Comparison of ENCODE assay signal across 8 mouse cellular contexts in genomic region chr15:7132741-7133140, GRCm38 (mm10). TPM values are rescaled to one million over a fixed set of nuclear protein-coding genes. Genes with fewer than 3 reads are reported as not detected.
DNase-seq lines count a peak whose midpoint lies in the region; ATAC-seq and TF ChIP-seq lines count a peak whose summit lies in the region.
"Had no signal": no experiment of that assay in that cellular context is flagged by ENCODE, and none has a peak within 500 bp of the region (broad histone marks: within the 10 kb centered on the region; RNA-seq: fewer than 3 reads in every experiment).

No protein-coding gene starts in this region.

- no peaks in the 10 kb centered on the region for H3K9me3 ChIP-seq in kidney, postnatal 0 days (replicated peaks; ENCODE audit: low read length)
- H3K9me3 ChIP-seq in ES-E14 (ENCODE audit: control insufficient read depth, insufficient read depth, low read depth, low read length) = no peaks in the 10 kb centered on the region

- H3K4me1 ChIP-seq in kidney, postnatal 0 days (replicated peaks; ENCODE audit: insufficient read depth, low read length) = peaks cover 22% of the 10 kb centered on the region
- peaks cover 2 to 12% of the 10 kb centered on the region in 2 experiments; a peak in 3 of 4 replicates for H3K4me1 ChIP-seq in ES-E14 (ENCODE audit: control insufficient read depth in 2 of 2, insufficient read depth in 2 of 2, low read length in 2 of 2, poor library complexity in 1 of 2)

- no peak overlapping the region for H3K4me3 ChIP-seq in kidney, postnatal 0 days (replicated peaks; ENCODE audit: low read depth, low read length)
- H3K4me3 ChIP-seq in ES-E14 (ENCODE audit: insufficient read depth in 1 of 2, low read depth in 1 of 2, low read length in 2 of 2, poor library complexity in 1 of 2, severe bottlenecking in 1 of 2) = 0 out of 4 replicates have a peak overlapping the region, but pooled peaks of 1 of the 2 experiments have one; percentile 2

- H3K27ac ChIP-seq in kidney, postnatal 0 days = no peak overlapping the region
- no peak overlapping the region for H3K27ac ChIP-seq in ES-E14 (ENCODE audit: insufficient read depth, low read depth, low read length, poor library complexity, severe bottlenecking)

- H3K9ac ChIP-seq in kidney, postnatal 0 days (ENCODE audit: low read depth, low read length) = no peak overlapping the region
- H3K9ac ChIP-seq in ES-E14 (ENCODE audit: insufficient read depth, low read depth, low read length, poor library complexity, severe bottlenecking) = peak overlapping the region; percentile 56; the same call in 1 of the 2 replicates

- no peak overlapping the region for H3K4me2 ChIP-seq in kidney, postnatal 0 days (ENCODE audit: low read length)

- peak; percentile 48 for TF ChIP-seq CTCF in kidney, postnatal 0 days (IDR thresholded peaks at IDR 0.05; ENCODE audit: low read depth)

- WGBS in kidney, postnatal 0 days = 64% methylated on average over 13 of the region's 13 CpGs

- no peaks in the 10 kb centered on the region for H3K27me3 ChIP-seq in kidney, postnatal 0 days (ENCODE audit: insufficient read depth, low read length)

- H3K36me3 ChIP-seq in kidney, postnatal 0 days (ENCODE audit: insufficient read depth, low read length) = no peaks in the 10 kb centered on the region
- H3K36me3 ChIP-seq in ES-E14 (ENCODE audit: control insufficient read depth, insufficient read depth, low read length, poor library complexity, severe bottlenecking) = peaks cover 7% of the 10 kb centered on the region; the same call in 1 of the 2 replicates

- in situ Hi-C loops in ES-E14 (cut with MboI; ENCODE audit: low sequenced_read_pairs in 2 of 2, unreplicated experiment in 2 of 2) = no loop called here

- no peak for DNase-seq in kidney, postnatal 0 days (ENCODE audit: low spot score)
- no peak for DNase-seq in kidney, adult 9 months
- peak; percentile 61 for DNase-seq in ES-E14 (ENCODE audit: low read depth, low spot score)
- DNase-seq in retina, embryonic 14.5 days (ENCODE audit: low spot score) = peak; percentile 43
- DNase-seq in T-cell, adult 2 months (ENCODE audit: low spot score) = no peak
- no peak for DNase-seq in ovary, postnatal 14 days (ENCODE audit: low spot score)

- no peak for ATAC-seq in kidney, postnatal 0 days (replicated peaks; ENCODE audit: low FRiP score, low read depth)
- ATAC-seq in common myeloid progenitor, adult 5-6 weeks (replicated peaks; ENCODE audit: low read depth, poor library complexity, severe bottlenecking) = peak; percentile 74
- ATAC-seq: hindbrain, embryonic 16.5 days had no signal

TF ChIP-seq in ES-E14, 5 proteins besides CTCF, POLR2A, EP300 and RAD21:
- TF ChIP-seq MAFK (IDR thresholded peaks at IDR 0.05; ENCODE audit: insufficient read depth, low read depth, low read length) (no peak), CHD2 (IDR thresholded peaks at IDR 0.05; ENCODE audit: low read depth, low read length) (no peak), HCFC1 (IDR thresholded peaks at IDR 0.05; ENCODE audit: borderline replicate concordance, insufficient read depth, low read length) (0 out of 2 replicates have a peak, but pooled peaks have one; percentile 34), ZC3H11A (IDR thresholded peaks at IDR 0.05; ENCODE audit: borderline replicate concordance, low read depth, low read length) (0 out of 2 replicates have a peak, but pooled peaks have one; percentile 14), ZNF384 (IDR thresholded peaks at IDR 0.05; ENCODE audit: low read depth, low read length) (no peak)

RNA-seq across cellular contexts. Expression of gene Lifr, which starts 42.3 kb away (rescaled TPM):
- polyA plus RNA-seq in kidney, postnatal 0 days (2015; fragmentation: Nextera tagmentation; extraction: Ambion mirVana) = 20.6 and 21.2 TPM in 2 replicates
- 89.3 and 99.9 TPM in 2 replicates for total RNA-seq in ES-E14 (2012; rRNA removed)
- total RNA-seq in common myeloid progenitor, adult 5-6 weeks (2017) = 0.41 and 4.1 TPM in 2 replicates

Comparison
In these comparisons a context has a peak if more than half of its experiments do, and no peak if none do; other contexts are left out.
1. DNase-seq: peak in ES-E14 (single experiment) and retina, embryonic 14.5 days (single experiment); none in kidney, postnatal 0 days (single experiment), kidney, adult 9 months (single experiment), T-cell, adult 2 months (single experiment) and ovary, postnatal 14 days (single experiment).
2. RNA of gene Lifr, which starts 42.3 kb away (total RNA-seq): 89.3 to 99.9 TPM in ES-E14; 0.41 to 4.1 TPM in common myeloid progenitor, adult 5-6 weeks; every median in the first group is over 10 times any median in the second.